8 mouse cellular contexts compared by ENCODE assay signal in genomic region chr7:143296384-143296801, GRCm38 (mm10).
DNase-seq lines count a peak whose midpoint lies in the region; ATAC-seq lines count a peak whose summit lies in the region.

No protein-coding gene starts in this region.

- peak; percentile 97 to 98 for ATAC-seq in hematopoietic stem cell, adult 5-6 weeks (replicated peaks in 1 of 2; ENCODE audit: insufficient read depth in 1 of 2, low FRiP score in 2 of 2, low TSS enrichment in 1 of 2, low read depth in 1 of 2, poor library complexity in 2 of 2, severe bottlenecking in 2 of 2)
- peak; percentile 97 for ATAC-seq in lung, embryonic 16.5 days (ENCODE audit: low read depth)

- H3K36me3 ChIP-seq in lung, embryonic 16.5 days (ENCODE audit: control insufficient read depth, insufficient read depth, low read length), result 0 out of 2 replicates have a peak, but pooled peaks cover 2% of the 10 kb centered on the region

- peak overlapping the region; percentile 73 for H3K27ac ChIP-seq in lung, embryonic 16.5 days (ENCODE audit: low read length)

- H3K9ac ChIP-seq in lung, embryonic 16.5 days (ENCODE audit: low read length), result peak overlapping the region; percentile 77

- H3K4me2 ChIP-seq in lung, embryonic 16.5 days (ENCODE audit: low read depth, low read length), result peak overlapping the region; percentile 59

- H3K4me3 ChIP-seq in lung, embryonic 16.5 days (ENCODE audit: low read length), result peak overlapping the region; percentile 68

- peaks cover 15% of the 10 kb centered on the region for H3K9me3 ChIP-seq in lung, embryonic 16.5 days (ENCODE audit: control insufficient read depth, low read length)

- 63% methylated on average over 17 of the region's 17 CpGs for WGBS in lung, embryonic 16.5 days

- peak; percentile 97 for DNase-seq in MEL-GATA-1-ER (ENCODE audit: extremely low read depth, low read depth)
- DNase-seq in cerebellum, adult 8-10 months, result peak; percentile 93
- peak; percentile 95 for DNase-seq in forelimb bud, embryonic 11.5 days (ENCODE audit: low read depth, low spot score)
- DNase-seq in layer of hippocampus, adult 9-10 months (ENCODE audit: low spot score), result peak; percentile 100
- peak; percentile 71 for DNase-seq in ovary, postnatal 10 days (ENCODE audit: low spot score)
- DNase-seq in thymus, postnatal 10 days (ENCODE audit: low spot score in 2 of 2), result peak; percentile 85 to 88

- H3K27me3 ChIP-seq in lung, embryonic 16.5 days (ENCODE audit: control insufficient read depth, insufficient read depth, low read depth, low read length), result no peaks in the 10 kb centered on the region

- peaks cover 12% of the 10 kb centered on the region for H3K4me1 ChIP-seq in lung, embryonic 16.5 days (replicated peaks; ENCODE audit: control insufficient read depth, insufficient read depth, low read length)

Comparison
In these comparisons a context has a peak if more than half of its experiments do, and no peak if none do; other contexts are left out.
1. Peak in every context shown above with its lines: DNase-seq, ATAC-seq, H3K4me3 ChIP-seq and H3K27ac ChIP-seq.